Mouse (Mus musculus): ENCODE measurements around the gene Cela3b. TPM values are rescaled to one million over a fixed set of nuclear protein-coding genes. Genes with fewer than 3 reads are reported as not detected.
A peak's percentile ranks its signal among the peaks of the same experiment; 100 is the strongest.

Cela3b gene
- not detected for total RNA-seq (2021)

DNA sequence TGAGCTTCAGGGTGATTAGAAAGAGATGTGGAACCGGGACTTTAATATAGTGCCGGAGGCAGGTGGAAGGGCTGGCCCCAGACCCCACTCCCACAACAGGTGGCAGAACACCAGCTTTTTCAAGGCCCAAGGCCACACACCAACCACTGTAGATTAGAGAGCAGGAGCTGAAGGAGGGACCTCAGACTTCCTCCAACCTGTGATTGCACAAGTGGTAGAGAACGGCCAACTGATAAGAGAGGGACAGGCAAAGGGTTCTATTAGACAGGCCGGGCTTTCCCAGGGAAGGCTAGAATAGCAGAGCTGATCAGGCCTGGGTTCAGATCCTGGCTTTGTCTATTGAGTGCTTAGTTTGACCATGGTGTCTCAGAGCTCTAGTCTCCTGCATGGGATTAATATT lies at the start of gene Cela3b:
Gene Cela3b, minus strand, starts transcription at position 39 of the 400 bp plus-strand sequence.
- no peak for DNase-seq

DNA sequence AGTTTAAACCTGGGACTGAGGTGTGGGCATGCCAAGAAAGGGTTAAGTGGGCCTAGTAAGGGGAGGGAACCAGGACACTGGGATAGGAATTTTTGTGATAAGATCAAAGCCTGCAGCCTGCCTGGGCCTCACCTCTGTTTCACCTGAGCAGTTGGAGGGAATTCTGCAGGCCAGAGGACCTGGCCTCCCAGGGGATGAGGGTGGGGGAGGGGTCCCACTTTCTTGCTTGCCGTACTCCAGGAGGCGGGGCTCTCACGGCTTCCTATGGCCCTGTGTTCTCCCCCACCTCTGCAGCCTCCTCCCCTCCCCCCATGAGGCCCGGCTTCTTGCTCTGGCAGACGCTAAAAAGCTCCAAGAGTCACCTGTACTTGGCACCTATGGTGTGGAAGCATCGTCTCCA lies 49.4 kb upstream of the Cela3b start:
- DNase-seq = no peak

DNA sequence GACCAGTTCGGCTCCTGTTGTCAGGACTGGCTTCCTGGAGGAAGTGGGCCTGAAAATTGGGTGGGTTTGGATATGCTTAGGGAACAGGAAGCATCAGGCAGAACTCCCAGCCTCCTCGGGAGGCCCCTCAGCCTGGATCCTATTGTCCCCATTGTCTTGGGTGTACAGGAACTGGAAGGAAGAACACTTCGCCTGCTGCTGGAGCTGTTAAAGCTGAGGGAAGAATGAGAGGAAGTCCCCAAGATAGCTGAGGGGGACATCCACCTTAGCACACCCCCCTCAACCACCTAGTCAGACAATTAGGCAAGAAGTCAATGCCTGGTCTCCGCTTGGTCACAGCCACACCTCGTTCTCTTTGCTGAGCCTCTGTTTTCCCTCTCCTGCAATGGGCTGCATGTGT lies 48.0 kb upstream of the Cela3b start:
- DNase-seq = no peak

DNA sequence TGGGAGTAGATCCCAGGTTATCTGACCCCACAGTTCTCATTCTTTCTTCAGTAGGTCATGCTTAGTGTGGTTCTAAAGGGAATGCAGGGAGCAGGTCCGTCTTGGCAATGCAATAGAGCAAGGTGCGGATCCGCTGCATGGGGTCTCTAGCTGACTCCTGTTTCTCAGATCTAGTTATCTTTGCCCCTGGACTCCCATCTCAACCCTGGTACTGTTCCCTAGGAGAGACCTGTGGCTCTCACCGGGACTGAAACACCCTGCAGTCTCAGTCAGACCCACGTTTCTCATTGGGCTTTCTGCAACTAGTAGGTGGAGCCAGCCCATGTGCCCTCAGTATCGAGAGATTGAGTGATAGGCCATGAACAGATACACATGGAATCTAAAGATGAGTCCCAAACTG lies 47.3 kb upstream of the Cela3b start:
- DNase-seq = no peak

DNA sequence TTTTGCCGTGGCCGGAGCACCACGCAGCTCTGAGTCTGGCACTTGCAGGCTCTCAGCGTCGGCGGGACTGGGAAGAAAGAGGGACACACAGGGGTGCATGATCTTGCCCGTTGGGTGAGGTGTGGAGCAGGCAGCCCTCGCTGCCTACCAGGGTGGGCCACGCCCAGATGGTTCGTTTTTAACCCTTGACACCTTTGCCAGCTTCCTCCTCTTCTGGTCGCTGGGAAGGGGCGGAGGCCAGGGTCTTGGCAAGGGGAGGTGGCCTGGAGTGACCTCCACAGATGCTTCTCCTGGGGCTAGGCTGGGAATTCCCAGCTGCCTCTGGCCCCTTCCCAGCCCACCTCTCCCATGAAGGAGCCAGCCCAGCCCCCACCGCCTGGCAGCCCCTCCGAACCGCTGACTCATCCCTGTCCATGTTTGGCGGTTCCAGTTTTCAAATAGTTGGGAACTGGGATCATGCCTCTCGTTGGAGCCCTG lies 46.5 kb upstream of the Cela3b start:
- no peak for DNase-seq

DNA sequence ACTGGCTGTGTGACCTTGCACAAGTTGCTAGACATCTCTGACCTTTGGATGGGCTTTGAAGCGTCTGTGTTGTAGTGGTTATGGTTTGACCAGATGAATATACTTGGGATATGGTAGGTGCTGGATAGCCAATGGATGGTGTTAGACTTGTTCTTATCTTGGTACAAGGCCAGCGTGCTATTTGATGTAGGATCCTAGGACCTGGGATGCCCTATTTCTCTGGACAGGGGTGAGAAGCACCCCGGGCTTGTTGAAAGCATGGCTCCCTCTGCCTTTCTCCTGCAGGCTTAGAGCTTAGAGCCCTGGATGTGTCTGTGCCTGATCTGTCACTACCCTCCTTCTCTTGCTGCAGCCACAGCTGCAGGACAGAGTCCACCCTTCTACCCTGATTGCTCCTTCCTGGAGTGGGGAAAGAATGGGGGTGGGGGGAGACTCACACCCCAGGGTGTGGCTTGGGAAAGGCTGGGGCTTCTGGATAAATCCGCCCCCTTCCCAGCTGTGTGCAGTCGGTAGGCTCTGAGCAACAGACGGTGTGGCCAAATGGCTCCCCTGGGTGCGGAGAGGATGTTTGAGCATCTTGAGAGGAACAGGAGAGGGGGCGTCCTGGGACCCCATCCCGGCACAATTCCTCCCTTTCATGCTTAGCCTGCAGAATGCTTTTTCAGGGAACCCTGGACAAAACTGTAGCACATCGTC lies 45.9 kb upstream of the Cela3b start:
- peak; percentile 40 to 48 for DNase-seq

DNA sequence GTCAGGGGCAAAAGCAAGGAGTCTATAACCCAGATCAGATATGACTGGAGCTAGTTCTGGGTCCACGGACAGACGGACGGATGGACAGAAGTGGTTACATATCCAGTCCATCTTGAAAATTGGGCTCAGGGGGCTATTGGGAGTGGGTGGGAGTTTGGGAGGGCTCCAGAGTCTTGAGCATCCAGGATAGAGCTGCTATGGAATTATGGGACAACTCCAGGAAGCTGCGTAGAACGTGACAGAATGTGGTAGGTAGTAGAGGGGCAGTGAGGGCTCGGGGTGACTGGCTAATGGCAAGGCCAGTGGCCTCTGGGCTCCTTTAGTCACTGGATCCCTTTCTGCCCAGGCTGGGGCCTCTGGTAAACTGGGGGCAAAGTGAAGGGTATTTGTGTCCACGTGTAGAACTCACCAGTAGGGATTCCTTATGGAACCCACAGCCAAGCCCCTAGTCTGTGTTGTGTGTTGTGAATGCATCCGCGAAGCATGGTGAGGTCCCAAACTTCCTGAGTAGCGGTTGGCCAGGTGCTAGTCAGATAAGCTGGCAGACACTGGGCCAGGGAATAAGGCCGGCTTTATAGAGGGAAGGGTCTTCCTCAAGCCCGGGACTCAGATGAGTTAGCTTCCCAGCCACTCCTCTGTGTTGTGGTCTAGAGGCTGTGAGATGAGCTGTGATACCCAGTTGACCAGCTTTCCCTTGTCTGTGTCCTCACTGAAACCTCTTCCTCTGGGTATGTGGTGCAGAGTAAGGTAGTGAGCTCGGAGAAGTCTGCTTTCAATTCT lies 45.1 kb upstream of the Cela3b start:
- no peak for DNase-seq

DNA sequence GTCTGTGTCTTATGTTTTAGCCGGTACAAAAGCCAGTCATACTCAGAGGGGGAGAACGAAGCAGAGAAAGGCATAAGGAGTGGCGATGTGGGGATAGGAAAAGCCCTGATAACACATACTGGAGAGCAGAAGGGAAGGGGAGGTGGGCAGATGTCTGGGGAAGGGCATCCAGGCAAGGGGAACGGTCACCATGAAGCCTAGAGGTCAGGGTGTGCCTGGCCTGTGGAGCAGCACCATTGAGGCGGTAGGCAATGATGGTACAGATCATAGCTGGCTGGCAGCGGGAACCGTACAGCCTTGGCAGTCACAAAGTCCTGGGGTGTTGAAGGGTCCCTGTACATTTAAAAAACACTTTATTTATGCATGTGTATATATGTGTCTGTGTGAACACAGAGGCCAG lies 44.4 kb upstream of the Cela3b start:
- no peak for DNase-seq

DNA sequence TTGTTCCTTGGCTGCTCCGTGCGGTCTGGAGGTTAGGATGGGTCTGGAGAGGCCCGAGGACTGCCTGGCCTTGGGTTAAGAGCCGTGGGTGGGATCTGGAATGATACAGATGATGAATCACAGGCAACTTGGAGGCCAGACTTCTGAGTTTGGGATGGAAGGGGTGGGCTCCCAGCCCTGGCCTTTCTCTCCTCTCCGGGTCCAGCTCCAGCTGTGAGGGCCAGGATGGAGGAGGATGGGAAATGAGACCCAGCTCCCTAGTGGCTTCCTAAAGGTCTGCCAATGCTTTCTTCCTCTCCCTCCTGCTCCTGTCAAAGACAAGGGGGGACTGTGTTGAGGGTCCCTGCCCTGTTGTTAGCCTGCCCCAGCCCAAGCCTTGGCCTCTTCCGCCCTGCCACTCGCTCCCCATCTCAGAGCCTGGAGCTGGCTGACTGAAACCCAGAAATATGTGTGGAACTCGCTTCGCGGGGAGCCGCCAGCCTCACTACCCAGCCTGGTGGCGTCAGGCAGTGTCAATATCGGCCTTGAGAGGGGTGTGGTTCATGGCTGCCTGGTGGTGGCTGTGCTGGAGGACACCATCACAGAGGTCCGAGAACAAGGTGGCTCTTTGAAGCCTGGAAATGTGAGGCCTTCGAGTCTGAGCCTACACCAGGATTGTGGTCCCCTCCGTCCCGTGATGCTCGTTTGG lies 43.5 kb upstream of the Cela3b start:
- DNase-seq = no peak

DNA sequence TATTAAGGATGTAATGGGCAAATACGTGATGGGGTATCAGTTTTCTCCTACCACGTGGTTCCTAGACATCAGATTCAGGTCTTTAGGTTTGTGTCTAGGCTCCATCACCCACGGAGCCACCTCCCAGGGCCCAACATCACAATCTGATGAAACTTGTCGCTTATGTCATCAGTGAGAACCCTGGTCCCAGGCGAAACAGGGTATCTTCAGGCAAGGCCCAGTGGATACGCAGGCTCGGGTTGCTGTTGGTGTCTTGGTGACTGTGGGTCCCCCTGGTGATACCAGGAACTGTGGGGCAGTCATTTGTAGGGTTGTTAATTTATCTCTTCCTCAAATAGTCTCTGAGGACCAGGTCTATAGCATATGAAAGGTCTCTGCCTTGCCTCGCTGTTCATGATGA lies 42.9 kb upstream of the Cela3b start:
- DNase-seq = no peak

DNA sequence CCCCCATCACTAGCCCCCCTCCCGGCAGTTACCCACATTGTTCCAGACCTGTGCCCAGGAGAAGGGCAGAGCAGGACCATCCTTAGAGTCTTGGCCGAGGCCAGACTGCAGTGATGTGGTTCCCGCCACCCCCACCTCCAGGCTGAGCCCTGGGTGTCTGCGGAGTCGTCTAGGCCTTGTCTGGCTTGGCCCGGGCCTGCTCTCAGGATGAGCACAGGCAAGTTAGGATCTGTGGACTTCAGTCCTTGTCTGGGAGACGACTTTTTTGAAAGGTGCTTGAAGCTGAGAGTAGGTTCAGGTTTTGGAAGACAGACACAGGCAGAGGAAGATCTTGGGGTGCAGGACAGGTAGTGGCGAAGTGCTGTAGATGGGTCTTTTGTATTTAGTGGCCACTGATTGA lies 41.0 kb upstream of the Cela3b start:
- DNase-seq = no peak

DNA sequence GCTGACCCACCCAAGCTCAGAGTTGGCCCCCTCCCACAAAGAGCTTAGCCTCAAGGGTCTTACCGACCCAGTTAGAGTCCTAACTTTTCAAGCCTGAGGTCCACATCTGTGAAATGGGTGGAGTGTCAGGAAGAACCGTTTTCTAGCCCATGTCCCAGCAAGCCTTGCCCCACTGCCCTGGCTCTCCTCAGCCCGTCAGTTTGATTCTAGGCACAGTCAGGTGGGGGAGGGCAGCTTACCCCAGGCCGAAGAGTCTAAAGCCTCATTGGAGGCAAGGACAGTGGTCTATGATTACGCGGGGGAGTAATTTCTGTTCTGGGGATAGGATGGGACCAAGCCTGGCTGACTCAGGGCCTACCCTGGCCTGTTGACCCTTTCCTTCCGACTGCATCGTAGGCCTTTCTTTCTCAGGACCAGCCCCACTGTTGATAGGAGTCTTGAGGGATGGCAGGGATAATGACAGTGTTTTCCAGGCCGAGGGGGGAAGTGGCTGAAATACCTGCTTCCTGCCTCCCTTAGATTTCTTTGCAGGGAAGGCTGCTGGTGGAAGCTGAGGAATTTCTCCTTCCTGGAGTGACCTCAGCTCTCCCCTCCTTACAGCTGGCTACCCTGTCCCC lies 40.5 kb upstream of the Cela3b start:
- DNase-seq = no peak

DNA sequence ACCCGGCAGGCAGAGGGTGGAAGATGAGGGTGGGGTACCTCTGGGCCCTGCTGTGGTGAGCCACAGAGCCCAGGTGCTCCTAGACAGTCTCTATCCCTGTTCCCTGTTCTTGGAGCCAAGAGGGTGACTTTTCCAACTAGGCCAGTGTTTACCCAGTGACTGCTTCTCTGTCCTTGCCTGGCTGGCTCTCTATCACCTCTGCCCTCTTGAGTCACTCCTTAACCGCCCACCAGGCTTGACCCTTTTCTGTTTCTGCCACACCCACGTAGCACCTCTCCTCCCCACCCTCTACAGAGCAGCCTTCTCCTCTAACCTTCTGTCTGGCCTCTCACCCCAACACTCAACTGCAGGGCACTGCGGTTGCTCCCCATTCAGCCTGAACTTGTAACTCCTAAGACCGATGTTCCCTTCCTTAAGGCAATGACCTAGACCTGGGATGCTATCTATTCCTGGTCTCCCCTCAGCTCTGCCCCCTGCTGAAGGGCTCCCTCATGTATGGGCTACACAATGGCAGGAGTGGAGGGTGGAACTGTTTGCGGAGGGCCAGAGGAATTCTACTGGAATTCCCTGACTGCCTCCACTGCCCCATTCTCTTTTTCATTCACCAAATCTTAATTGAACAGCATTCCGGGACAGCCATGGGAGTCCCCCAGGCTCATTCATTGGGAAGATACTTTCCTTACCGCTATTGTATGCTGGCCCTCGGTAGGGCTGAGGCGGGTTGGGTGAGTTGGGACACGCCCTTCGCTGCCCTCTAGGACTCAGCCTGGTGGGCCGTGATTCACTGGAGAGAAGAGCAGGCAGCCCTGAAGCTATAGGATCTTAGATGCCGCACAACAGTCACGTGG lies 39.7 kb upstream of the Cela3b start:
- no peak for DNase-seq

DNA sequence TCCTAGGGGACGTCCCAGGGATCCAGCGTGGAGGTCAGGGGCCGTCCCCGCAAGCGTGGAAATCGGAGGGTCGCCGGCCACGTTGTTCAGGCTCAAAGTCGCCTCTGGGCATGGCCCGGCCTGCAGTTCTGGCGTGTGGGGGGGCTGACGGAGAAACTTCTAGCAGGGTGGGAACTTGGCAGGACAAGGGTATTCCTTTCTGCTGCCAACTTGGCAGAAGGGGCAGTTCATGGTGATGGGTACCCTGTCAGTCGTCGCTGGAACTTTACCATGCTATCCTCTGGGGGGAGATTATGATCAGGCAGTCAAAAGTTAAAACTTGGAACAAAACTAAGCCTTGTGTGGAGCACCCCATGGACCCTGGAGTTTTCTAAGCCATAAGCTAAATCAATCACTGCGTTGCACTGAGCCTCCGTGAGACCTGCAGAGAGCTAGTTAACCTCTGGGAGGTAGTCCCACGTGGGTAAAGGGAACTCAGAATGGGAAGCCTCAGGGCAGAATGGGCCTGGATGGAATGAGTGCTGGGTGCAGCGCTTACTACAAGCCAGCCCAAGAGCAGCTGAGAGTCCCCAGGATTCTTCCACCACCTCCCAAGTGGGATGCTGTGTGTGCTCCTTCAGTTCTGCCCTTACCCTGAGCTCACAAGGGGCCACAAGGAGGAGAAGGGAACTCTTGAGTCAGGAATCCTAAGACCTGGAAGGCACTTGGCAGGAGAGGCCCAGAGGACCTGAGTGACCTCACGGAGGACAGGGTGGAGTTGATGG lies 38.9 kb upstream of the Cela3b start:
- no peak for DNase-seq

DNA sequence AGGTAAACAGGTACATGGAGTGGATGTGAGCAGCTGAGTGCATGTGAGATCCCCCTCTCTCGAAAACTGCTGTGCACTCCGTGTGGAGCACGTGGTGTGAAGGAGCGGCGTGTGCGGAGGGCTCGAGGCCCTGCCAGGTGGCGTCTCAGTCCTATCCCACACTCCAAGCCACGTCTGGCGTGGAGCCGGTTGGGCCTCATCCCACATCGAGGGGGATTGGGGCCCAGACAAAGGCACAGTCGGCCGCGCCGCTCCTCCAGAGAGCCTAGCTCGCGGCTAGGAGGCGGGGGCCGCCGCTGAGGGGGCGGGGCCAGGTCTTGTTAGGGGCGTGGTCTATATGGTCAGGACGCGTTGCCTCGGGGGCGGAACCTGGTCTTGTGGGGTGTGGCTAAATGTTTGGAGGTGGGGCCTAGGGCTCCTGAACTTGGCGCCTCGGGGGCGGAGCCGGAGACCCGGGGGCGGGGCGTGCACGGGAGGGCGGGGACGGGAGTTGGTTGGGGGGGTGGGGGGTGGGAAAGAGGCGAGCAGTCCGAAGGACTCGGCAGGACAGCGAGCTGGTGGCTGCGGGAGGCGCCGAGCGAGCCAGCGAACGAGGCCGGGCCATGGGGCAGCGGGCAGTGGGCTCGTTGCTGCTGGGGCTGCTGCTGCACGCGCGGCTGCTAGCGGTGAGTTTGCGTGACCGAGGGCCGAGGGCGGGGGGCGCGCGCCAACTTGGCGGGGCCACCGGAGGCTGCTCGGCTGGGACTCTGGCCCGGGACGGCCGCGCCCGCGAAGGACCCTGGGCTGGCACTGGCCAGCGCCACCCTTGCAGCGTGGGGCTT lies 38.1 kb upstream of the Cela3b start, which contains the start of gene Hspg2:
Gene Hspg2, plus strand, starts transcription at position 510 of the 821 bp plus-strand sequence.
- peak; percentile 80 for DNase-seq

DNA sequence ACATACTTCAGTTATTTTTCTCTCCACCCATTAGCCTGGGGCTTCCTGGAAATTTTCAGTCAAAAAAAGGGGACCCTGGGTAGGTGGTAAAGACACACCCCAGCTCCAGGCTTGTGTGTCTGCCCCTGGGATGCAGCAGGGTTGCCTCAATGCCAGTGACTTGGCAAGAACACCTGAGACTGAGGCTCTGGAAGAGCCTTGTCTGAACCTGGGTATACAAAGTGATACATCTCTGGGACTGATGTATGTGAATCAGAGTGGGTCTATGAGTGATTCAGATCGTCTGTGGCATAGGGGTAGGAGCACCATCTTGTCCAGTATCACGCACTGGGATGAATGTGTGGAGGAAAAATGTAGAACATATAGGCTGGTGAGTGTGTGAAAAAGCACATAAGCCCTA lies 37.2 kb upstream of the Cela3b start:
- no peak for DNase-seq

DNA sequence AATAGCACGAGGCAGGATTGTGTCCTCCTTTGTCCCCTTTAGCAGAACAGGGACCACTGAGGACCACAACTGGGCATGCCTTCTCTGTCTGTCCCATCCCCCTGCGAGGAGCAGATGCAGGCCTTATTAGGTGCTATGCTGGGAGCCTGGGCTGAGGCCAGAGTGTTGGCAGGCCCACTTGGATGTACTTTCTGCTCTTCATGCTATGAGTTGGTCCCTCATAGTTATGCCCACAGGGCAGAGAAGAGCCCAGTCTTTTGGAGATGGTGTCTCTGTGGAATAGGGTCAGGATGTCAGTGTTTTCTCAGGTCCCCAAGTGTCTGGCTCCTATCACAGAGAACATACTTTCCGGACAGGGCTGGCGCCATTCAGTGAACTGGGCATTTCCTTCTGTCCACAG lies 36.7 kb upstream of the Cela3b start:
- DNase-seq = no peak

DNA sequence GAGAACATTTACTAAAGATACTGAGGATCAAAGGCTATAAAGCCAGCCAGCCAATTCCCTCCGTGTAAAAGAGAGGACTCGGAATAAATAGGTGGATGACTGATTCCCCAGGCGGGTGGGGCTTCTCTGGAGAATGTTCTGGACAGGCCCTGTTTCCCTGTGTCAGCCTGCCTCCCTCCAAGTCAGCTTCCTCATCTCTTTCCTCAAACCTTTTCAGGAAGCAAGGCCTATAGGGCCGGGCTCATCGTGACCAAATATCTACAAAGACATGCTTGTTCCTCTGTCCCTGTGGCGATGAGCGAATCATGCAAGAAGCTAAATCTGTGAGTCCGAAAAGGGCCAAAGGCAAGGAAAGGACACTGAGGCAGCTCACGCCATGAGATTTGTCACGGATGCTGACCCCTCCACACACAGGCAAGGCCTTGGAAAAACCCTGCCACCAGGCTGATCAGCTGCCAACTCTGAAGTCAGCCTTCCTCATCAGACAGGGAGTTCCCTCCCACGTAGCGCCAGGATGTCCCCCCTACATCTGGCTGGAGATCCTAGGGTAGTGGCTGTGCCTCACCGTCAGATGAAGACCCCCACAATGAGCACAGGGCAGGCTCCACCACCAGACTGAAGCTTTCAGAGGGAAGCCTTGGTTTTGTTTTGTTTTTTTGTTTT lies 34.9 kb upstream of the Cela3b start:
- no peak for DNase-seq

DNA sequence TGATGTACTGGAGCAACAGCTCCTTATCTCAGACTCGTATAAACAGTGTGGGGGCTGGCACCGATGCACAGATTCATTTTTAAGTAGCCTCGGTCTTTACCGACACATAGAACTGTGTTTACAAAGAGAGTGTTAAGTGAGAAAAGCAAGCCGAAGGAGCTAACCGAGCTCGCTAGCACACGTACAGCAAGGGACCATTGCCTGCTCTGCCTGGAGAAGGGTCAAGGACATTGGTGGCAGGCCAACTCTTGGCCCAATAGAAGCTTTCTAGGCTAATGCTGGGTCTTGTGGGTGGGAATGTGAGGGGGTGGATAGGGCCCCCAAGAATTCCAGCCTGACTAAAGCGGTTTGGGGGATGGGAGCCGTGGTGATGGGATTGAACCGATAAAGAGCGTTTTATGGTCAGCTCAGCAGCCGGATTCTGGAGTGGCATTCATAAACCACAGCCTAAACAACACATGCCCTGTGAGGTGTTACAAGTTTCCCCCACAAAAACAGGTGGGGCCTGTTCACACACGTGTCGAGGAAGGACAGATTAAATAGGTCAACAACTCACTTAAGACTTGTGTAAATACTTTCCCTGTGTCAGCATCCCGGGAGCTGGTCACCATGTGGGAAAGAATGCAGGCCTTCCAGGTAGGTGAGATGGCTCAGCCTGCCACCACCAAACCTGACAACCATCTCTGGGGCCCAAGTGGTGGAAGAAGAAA lies 31.8 kb upstream of the Cela3b start:
- DNase-seq = no peak

Data from layer of hippocampus, postnatal 36 days (tissue).